Mouse (Mus musculus): ENCODE measurements around the gene Lrig3. TPM values are rescaled to one million over a fixed set of nuclear protein-coding genes. Genes with fewer than 3 reads are reported as not detected.

Gene Lrig3
- total and polyA plus RNA-seq, 2 experiments from 2014 or later, result 4.8 to 16.3 TPM

- no peak for TF ChIP-seq CTCF (IDR thresholded peaks at IDR 0.05; ENCODE audit: low read depth)
- 50% methylated on average over 4 of the region's 4 CpGs for WGBS
- peak overlapping the region; percentile 10; the same call in 1 of the 2 replicates for H3K4me2 ChIP-seq (ENCODE audit: low read depth, low read length)
Observed at GRCm38 (mm10) chr10:125970500-125970899, 4.5 kb downstream of the Lrig3 start.

GRCm38 (mm10) chr10:125973726-125974125 is 7.8 kb downstream of the Lrig3 start:
- 86% methylated on average over 7 of the region's 7 CpGs for WGBS
- H3K9ac ChIP-seq (replicated peaks; ENCODE audit: low read length), result no peak overlapping the region
- H3K9me3 ChIP-seq (ENCODE audit: low read length), result no peaks in the 10 kb centered on the region

More at GRCm38 (mm10) chr10:125970500-125970899, 4.5 kb downstream of the Lrig3 start:
- Histone ChIP-seq H3K4me3 (ENCODE audit: low read length) (no peak overlapping the region), H3K9me3 (ENCODE audit: low read length) (no peaks in the 10 kb centered on the region), H3K27me3 (ENCODE audit: insufficient read depth, low read length) (no peaks in the 10 kb centered on the region), H3K9ac (replicated peaks; ENCODE audit: low read length) (no peak overlapping the region), H3K4me1 (ENCODE audit: insufficient read depth, low read length) (no peaks in the 10 kb centered on the region), H3K27ac (no peak overlapping the region), H3K36me3 (ENCODE audit: insufficient read depth, low read length) (no peaks in the 10 kb centered on the region)
- DNase-seq (ENCODE audit: low spot score), result no peak
- ATAC-seq, result no peak

GRCm38 (mm10) chr10:125981938-125982337 is 16.0 kb downstream of the Lrig3 start:
- 0 out of 2 replicates have a peak, but pooled peaks have one; percentile 51 for ATAC-seq
- Histone ChIP-seq H3K27ac (peak overlapping the region; percentile 41; the same call in 1 of the 2 replicates), H3K9ac (replicated peaks; ENCODE audit: low read length) (no peak overlapping the region), H3K4me2 (ENCODE audit: low read depth, low read length) (no peak overlapping the region), H3K9me3 (ENCODE audit: low read length) (no peaks in the 10 kb centered on the region), H3K4me3 (ENCODE audit: low read length) (no peak overlapping the region), H3K27me3 (ENCODE audit: insufficient read depth, low read length) (no peaks in the 10 kb centered on the region), H3K4me1 (ENCODE audit: insufficient read depth, low read length) (no peaks in the 10 kb centered on the region), H3K36me3 (ENCODE audit: insufficient read depth, low read length) (no peaks in the 10 kb centered on the region)
- TF ChIP-seq CTCF (IDR thresholded peaks at IDR 0.05; ENCODE audit: low read depth), result no peak
- DNase-seq (ENCODE audit: low spot score), result no peak
- WGBS, result 72% methylated on average over 5 of the region's 5 CpGs

More at GRCm38 (mm10) chr10:125973726-125974125, 7.8 kb downstream of the Lrig3 start:
- ATAC-seq, result no peak
- H3K27ac ChIP-seq, result no peak overlapping the region
- TF ChIP-seq CTCF (IDR thresholded peaks at IDR 0.05; ENCODE audit: low read depth), result no peak
- H3K36me3 ChIP-seq (ENCODE audit: insufficient read depth, low read length), result no peaks in the 10 kb centered on the region
- DNase-seq (ENCODE audit: low spot score), result no peak
- no peak overlapping the region for H3K4me2 ChIP-seq (ENCODE audit: low read depth, low read length)
- H3K27me3 ChIP-seq (ENCODE audit: insufficient read depth, low read length), result no peaks in the 10 kb centered on the region
- no peaks in the 10 kb centered on the region for H3K4me1 ChIP-seq (ENCODE audit: insufficient read depth, low read length)
- H3K4me3 ChIP-seq (ENCODE audit: low read length), result no peak overlapping the region

- 81% methylated on average over 9 of the region's 9 CpGs for WGBS
Observed at GRCm38 (mm10) chr10:125984473-125985035, 18.6 kb downstream of the Lrig3 start.

GRCm38 (mm10) chr10:125985795-125986194 is 19.8 kb downstream of the Lrig3 start:
- Histone ChIP-seq H3K4me2 (ENCODE audit: low read depth, low read length) (no peak overlapping the region), H3K27ac (no peak overlapping the region), H3K27me3 (ENCODE audit: insufficient read depth, low read length) (no peaks in the 10 kb centered on the region), H3K9ac (replicated peaks; ENCODE audit: low read length) (no peak overlapping the region), H3K4me3 (ENCODE audit: low read length) (no peak overlapping the region), H3K36me3 (ENCODE audit: insufficient read depth, low read length) (no peaks in the 10 kb centered on the region), H3K9me3 (ENCODE audit: low read length) (no peaks in the 10 kb centered on the region), H3K4me1 (ENCODE audit: insufficient read depth, low read length) (no peaks in the 10 kb centered on the region; the same call in 1 of the 2 replicates)
- WGBS, result 90% methylated on average over 1 of the region's 1 CpGs
- no peak for ATAC-seq
- DNase-seq (ENCODE audit: low spot score), result no peak
- no peak for TF ChIP-seq CTCF (IDR thresholded peaks at IDR 0.05; ENCODE audit: low read depth)

More at GRCm38 (mm10) chr10:125984473-125985035, 18.6 kb downstream of the Lrig3 start:
- ATAC-seq (no peak), DNase-seq (ENCODE audit: low spot score) (no peak)
- H3K36me3 ChIP-seq (ENCODE audit: insufficient read depth, low read length), result no peaks in the 10 kb centered on the region
- H3K4me2 ChIP-seq (ENCODE audit: low read depth, low read length), result no peak overlapping the region
- no peaks in the 10 kb centered on the region; the same call in 1 of the 2 replicates for H3K4me1 ChIP-seq (ENCODE audit: insufficient read depth, low read length)
- no peaks in the 10 kb centered on the region for H3K9me3 ChIP-seq (ENCODE audit: low read length)
- no peak overlapping the region for H3K27ac ChIP-seq
- H3K27me3 ChIP-seq (ENCODE audit: insufficient read depth, low read length), result no peaks in the 10 kb centered on the region
- no peak overlapping the region for H3K9ac ChIP-seq (replicated peaks; ENCODE audit: low read length)
- TF ChIP-seq CTCF (IDR thresholded peaks at IDR 0.05; ENCODE audit: low read depth), result no peak
- H3K4me3 ChIP-seq (ENCODE audit: low read length), result no peak overlapping the region

GRCm38 (mm10) chr10:125986443-125986842 is 20.5 kb downstream of the Lrig3 start:
- Histone ChIP-seq H3K9me3 (ENCODE audit: low read length) (no peaks in the 10 kb centered on the region), H3K27ac (no peak overlapping the region), H3K4me1 (ENCODE audit: insufficient read depth, low read length) (no peaks in the 10 kb centered on the region; the same call in 1 of the 2 replicates), H3K36me3 (ENCODE audit: insufficient read depth, low read length) (no peaks in the 10 kb centered on the region), H3K4me2 (ENCODE audit: low read depth, low read length) (no peak overlapping the region), H3K4me3 (ENCODE audit: low read length) (no peak overlapping the region), H3K9ac (replicated peaks; ENCODE audit: low read length) (no peak overlapping the region), H3K27me3 (ENCODE audit: insufficient read depth, low read length) (no peaks in the 10 kb centered on the region)
- DNase-seq (ENCODE audit: low spot score), result no peak
- WGBS, result 90% methylated on average over 9 of the region's 9 CpGs
- no peak for ATAC-seq
- TF ChIP-seq CTCF (IDR thresholded peaks at IDR 0.05; ENCODE audit: low read depth), result no peak

GRCm38 (mm10) chr10:125987307-125987706 is 21.3 kb downstream of the Lrig3 start:
- no peak overlapping the region for H3K4me2 ChIP-seq (ENCODE audit: low read depth, low read length)
- no peak overlapping the region for H3K9ac ChIP-seq (replicated peaks; ENCODE audit: low read length)
- H3K9me3 ChIP-seq (ENCODE audit: low read length), result no peaks in the 10 kb centered on the region
- H3K36me3 ChIP-seq (ENCODE audit: insufficient read depth, low read length), result no peaks in the 10 kb centered on the region
- DNase-seq (ENCODE audit: low spot score), result no peak
- no peaks in the 10 kb centered on the region; the same call in 1 of the 2 replicates for H3K4me1 ChIP-seq (ENCODE audit: insufficient read depth, low read length)
- WGBS, result 57% methylated on average over 6 of the region's 6 CpGs
- no peak for ATAC-seq
- H3K27ac ChIP-seq, result no peak overlapping the region
- H3K4me3 ChIP-seq (ENCODE audit: low read length), result no peak overlapping the region
- TF ChIP-seq CTCF (IDR thresholded peaks at IDR 0.05; ENCODE audit: low read depth), result no peak
- no peaks in the 10 kb centered on the region for H3K27me3 ChIP-seq (ENCODE audit: insufficient read depth, low read length)
